Mouse (Mus musculus) lung, adult 2 months (tissue): ENCODE results near the gene Glrx5.

ENCODE experiments used
- CTCF ChIP-seq: fragments of 200-500 bp; IDR thresholded peaks from 2 replicates; pipeline ENCODE4 v1.5.1; 2011; ENCODE audit warnings: mild to moderate bottlenecking, low read length, control low read depth; ENCODE audit not compliant: insufficient read depth
- POLR2A ChIP-seq: fragments of 200-500 bp; IDR thresholded peaks from 2 replicates; pipeline ENCODE4 v1.6.1; 2011; ENCODE audit warnings: low read depth, mild to moderate bottlenecking, control low read depth, low read length, borderline replicate concordance; ENCODE audit errors: extremely low read depth

GRCm38 (mm10) chr12:104986001-104986400 is 46.5 kb upstream of the Glrx5 start:
- no peak for TF ChIP-seq CTCF
- no peak for TF ChIP-seq POLR2A
